Mouse (Mus musculus): ENCODE measurements around the gene Asic1.

DNA sequence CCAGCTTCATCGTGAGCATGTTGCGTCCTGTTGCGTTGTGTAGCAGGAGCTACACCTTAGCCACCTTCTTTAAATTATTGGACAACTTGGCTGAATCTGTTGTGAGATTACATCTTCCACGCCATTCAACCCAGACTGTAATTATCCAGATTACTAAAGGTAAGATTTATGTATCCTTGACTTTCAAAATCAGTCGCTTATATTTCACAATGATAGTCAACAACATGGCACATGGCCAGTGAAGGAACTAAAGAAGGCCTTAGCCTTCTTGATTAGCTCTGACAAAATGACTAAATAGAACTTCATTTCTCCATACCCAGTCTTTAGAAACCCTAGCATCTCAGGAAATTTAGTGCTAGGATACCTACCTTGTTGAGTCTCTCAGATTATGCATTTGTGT is 63.0 kb downstream of the Asic1 start:
- TF ChIP-seq CTCF (IDR thresholded peaks at IDR 0.05 in 2 of 3, conservative IDR thresholded peaks at IDR 0.05 in 1 of 3; ENCODE audit: control insufficient read depth in 1 of 3, insufficient read depth in 1 of 3, low read depth in 2 of 3, low read length in 3 of 3, poor library complexity in 1 of 3, severe bottlenecking in 1 of 3) = no peak
- TF ChIP-seq BHLHE40 (IDR thresholded peaks at IDR 0.05; ENCODE audit: borderline replicate concordance, low read depth, low read length) = no peak
- no peak for TF ChIP-seq TCF12 (IDR thresholded peaks at IDR 0.05; ENCODE audit: low read depth, low read length)
- TF ChIP-seq ZC3H11A (IDR thresholded peaks at IDR 0.05; ENCODE audit: low read depth, low read length) = no peak
- no peak for TF ChIP-seq TAL1 (IDR thresholded peaks at IDR 0.05; ENCODE audit: low read length)
- TF ChIP-seq POLR2AphosphoS2 (IDR thresholded peaks at IDR 0.05; ENCODE audit: low read length) = no peak
- no peak for TF ChIP-seq E2F4 (IDR thresholded peaks at IDR 0.05; ENCODE audit: borderline replicate concordance, low read depth, low read length)
- no peak for TF ChIP-seq NRF1 (IDR thresholded peaks at IDR 0.05; ENCODE audit: insufficient read depth, low read depth, low read length, poor library complexity, severe bottlenecking)
- no peak for TF ChIP-seq ZKSCAN1 (IDR thresholded peaks at IDR 0.05; ENCODE audit: low read depth, low read length)
- TF ChIP-seq EP300 (IDR thresholded peaks at IDR 0.05; ENCODE audit: low read depth in 1 of 2, low read length in 2 of 2) = no peak
- no peak for TF ChIP-seq GATA1 (IDR thresholded peaks at IDR 0.05; ENCODE audit: low read depth, low read length)
- no peak for TF ChIP-seq POLR2A (IDR thresholded peaks at IDR 0.05; ENCODE audit: control insufficient read depth in 1 of 2, insufficient read depth in 1 of 2, low read depth in 1 of 2, low read length in 2 of 2, poor library complexity in 1 of 2)
- no peak for TF ChIP-seq MAX (IDR thresholded peaks at IDR 0.05; ENCODE audit: low read length)

Data from MEL (cell line).